Mouse (Mus musculus): ENCODE measurements around the gene Wasl.

The Wasl gene

DNA sequence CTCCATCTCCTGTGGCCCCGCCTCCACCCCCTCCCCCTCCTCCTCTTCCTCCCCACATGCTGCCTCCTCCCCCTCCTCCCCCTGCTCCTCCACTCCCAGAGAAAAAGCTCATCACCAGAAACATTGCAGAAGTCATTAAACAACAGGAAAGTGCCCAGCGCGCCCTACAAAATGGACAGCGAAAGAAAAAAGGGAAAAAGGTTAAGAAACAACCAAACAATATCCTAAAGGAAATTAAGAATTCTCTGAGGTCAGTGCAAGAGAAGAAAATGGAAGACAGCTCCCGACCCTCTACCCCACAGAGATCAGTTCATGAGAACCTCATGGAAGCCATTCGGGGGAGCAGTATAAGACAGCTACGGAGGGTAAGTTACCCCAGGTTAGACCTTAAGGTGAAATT, 60.5 kb downstream of the Wasl start:
- no peak for DNase-seq (ENCODE audit: low read depth)

DNA sequence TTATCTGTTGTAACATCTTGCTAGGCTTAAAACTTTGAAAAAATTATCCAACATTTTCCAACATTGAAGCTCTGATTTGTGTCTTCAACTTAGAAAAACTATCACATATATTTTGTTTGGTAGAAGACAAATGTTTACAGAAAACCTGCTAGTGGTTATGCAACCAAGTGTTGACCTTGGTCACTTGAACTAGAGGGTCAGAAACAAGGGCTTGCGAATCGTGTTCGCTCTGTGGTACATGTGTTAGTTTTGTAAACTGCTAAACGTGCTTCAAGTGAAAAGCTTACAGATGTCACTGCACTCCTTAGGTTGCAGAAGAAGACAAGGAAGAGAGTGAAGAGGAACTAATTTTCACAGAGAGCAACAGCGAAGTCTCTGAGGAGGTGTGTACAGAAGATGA, 61.8 kb downstream of the Wasl start:
- no peak for DNase-seq (ENCODE audit: low read depth)

DNA sequence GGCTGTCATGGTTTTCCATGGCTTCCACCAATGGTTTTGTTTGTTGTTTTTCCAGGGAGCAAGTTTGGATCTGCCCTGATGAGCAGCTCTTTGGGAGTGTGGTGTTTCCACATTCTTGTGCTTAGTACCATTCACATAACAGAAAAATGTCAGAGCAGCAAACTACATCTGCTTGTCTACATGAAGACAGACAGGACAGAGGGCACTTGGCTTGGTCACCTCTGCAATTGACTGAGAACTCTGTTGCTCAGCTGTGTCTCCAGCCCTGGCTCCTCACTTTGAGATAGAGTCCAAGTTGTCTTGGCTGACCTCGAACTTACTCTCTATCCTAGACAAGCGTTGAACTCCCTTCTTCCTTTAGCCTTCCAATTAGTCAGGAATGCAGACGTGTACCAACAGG, 62.5 kb downstream of the Wasl start:
- DNase-seq (ENCODE audit: low read depth) = no peak

DNA sequence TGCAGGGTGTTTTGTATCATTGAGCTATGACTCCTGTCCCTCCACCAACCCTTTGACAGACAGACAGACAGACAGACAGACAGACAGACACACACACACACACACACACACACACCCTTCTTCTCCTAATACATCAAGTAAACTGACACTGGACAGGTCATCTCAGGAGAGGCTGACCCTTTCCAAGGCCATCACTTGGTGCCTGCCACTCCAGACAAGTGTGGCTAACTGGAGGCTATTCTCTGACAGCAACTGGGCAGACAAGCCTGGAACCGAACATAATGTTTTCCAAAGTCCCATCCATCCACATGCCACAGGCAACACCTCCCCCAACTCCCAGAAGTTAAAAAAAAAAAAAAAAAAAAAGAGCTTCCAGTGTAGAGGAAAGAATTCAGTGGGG, 63.1 kb downstream of the Wasl start:
- no peak for DNase-seq (ENCODE audit: low read depth)

DNA sequence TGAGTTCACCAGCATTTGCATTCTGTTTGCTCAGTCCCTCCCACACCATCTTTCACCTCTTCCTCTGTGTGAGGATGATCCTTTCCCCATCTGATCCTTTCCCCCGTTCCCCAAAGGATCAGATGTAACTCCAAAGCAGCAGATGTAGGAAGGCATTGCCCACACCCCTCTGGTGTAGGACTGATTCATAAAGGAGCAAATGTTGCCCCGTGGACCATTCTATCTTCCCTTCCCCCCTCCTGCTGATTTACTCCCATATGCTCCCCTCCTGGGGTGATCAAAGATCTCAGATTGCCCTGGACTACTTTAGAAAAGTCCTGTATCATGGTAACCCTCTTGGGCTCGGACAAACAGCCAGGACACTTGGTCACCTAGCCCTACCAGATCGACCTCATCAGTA, 64.1 kb downstream of the Wasl start:
- no peak for DNase-seq (ENCODE audit: low read depth)

DNA sequence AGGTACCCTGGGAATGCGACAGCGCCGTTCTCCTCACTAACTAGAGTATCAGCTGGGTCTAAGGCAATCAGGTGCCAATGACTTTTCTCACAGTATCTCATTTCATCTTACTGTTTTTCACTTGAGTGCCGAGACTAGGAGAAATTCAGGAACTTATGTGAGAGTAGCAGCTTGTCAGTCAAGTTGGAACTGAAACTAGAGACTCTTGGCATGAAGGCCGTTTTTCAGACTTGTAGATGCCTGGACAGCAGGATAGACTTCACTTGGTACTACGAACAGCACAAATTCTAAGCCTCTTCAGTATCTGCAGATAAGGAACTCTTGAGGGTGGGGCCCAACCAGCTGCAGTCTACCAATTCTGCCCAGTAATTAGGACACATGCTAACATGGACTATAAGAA, 64.7 kb downstream of the Wasl start:
- DNase-seq (ENCODE audit: low read depth) = no peak

DNA sequence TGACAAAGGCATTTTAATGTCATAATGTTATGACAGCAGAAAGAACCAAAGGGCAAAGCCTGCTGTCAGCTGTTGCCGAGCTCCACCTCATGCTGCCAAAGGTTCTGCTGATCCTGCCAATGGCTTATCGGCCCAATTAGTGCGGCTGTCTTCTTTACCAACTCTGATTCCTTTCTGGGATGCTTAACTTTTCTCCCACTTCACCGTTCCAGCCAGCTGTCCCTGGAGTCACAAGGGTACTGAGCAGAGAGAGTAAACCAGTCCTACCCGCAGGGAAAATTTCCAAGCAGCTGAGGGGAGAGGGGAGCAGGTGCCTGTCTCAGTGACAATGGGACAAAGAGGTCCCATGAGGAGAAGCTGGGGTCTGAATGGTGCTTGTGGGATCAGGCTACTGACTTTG, 65.2 kb downstream of the Wasl start:
- no peak for DNase-seq (ENCODE audit: low read depth)

DNA sequence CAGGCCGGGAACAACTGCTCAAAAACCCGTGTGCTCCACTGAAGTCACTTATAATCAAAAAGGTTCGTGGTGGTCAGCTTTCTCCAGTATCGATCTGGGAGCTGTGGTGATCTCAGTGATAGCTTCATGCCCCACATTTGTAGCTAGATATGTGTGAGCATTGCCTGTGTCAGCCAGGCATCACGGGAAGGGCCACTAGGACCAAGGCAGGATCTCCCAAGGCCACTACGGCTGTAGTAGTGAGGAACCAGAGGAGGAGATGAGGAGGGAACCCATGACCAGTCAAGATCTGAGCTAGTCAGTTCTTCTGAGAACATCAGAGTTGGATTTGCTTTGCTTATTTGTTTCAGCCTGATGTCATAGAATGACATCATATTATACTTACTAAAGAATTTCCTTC, 65.6 kb downstream of the Wasl start:
- DNase-seq (ENCODE audit: low read depth) = no peak

DNA sequence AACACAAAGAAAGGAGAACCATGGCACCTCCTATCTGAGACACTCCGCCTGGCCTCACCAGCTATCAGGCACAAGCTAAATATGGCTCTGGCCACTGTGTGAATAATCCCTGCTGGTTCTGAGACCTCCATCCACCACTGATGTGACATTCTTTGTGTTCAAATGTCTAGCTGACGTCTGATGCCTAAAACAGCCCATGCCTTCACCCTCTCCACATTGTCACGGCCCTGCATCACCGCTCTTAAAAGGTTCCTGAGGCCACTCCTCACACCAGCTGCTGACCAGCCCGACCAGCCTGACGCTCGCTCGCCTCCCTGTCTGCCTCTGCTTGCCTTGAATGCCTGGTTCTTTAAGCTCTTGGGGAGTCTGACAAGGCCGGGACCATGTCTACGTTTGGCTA, 67.3 kb downstream of the Wasl start, which contains the start of gene Lmod2:
Gene Lmod2, plus strand, starts transcription at position 263 of the 400 bp plus-strand sequence.
- no peak for DNase-seq (ENCODE audit: low read depth)

DNA sequence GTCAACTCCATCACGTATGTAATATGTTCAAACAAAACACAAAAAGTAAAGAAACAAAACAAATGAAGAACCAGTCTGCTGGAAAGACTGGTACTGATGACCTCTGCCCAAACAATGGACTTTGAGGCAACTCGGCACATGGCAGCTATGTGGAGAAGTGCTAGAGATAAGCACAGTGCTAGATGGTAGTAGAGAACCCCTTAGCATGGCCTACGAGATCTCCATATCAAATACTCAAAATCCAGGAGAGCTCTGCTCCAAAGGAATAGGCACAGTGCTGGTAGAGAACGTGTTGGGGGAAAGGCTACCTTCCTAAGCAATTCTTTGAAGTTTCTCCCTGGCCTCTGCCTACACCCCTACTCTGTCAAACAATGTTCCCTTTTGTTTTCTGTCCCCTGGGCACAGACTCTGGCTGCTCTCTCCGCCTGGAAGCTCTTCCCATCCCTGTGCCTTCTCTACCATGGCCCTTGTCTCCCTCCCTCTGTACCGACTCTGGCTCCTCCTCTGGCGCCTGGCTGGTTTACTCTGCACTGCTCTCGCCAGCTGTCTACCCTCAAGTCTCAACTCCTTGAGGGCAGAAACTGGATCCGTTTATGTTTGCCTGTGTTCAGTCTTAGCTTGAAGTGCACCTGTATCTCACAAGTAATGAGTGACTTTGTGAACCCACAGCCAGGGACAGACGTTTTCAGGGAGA, 73.1 kb downstream of the Wasl start:
- no peak for DNase-seq (ENCODE audit: low read depth)

DNA sequence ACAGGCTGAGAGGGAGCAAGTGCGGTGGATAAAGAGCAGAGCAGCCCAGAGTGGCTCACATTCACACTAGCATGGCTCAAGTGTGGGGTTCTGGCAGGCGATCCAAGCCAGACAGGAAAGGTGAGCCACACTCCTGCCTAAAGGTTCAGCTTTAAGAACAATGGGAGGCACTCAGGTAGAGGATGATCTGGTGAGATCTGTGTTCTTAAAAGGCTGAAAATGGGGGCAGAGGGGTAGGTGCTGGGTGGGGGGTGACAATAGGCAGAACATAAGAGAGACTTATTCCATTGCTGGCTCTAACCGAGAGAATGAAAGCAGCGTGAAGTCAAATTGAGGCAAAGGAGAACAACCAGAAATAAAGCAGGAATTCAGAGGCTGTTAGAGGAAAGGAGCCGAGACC, 74.5 kb downstream of the Wasl start:
- DNase-seq (ENCODE audit: low read depth) = no peak

DNA sequence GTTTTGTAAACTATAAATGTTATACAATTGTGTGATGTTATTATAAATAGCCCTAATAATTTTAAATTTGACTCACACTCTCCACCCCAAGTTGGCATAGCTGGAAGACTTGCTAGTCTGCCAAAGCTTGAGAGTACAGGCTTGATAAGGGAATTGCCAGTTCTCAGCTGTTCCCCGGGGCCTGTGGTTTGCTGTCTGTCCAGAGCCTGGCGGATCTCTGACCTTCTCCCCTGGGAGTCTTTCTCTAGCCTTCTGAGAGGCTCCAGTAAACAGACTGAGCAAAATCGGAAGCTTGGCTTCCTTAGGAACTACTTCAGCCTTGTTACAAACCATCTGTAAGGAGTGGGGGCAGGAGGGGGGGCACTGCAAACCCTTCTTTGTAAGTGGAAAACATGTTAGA, 77.9 kb downstream of the Wasl start:
- DNase-seq (ENCODE audit: low read depth) = peak; percentile 83

DNA sequence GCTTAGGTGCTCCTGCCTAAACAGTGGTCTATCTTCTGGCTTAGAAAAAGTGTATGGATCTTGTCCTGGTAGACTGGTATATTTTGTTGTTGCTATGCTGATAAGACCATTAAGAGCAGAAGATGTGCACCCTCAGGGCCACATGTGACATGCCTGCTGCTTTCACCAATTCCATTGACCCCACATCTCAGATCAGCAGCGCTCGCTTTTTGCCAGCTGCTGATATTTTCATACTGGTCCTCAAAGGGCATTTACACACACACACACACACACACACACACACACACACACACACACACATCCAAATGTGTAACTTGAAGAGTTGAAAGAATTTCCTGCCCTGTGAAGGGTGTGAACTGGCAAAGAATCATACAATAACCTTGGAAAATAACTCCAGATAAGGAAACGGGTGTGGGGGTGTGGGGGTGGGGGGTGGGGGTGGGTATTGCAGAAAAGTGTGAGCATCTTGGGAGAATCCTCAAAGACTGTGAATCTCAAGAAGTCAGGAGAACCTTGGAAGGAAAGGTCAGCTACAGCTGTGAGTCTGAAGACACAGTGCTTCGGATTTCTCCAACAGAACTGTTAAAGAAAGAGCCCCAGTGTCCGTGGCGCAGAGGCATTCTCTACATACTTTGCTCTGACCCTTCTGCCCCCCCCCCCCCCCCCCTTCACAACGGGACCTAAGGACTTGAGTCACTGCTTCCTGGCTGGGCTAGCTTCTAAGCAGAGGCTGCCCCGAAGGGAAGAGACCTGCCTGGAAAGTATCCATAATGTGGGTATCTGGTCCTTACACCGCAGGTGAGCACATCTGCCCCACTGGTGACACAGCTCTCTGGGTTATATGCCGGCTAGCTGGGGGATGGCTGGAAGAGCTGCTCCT, 79.1 kb downstream of the Wasl start:
- peak; percentile 22 for DNase-seq (ENCODE audit: low read depth)

DNA sequence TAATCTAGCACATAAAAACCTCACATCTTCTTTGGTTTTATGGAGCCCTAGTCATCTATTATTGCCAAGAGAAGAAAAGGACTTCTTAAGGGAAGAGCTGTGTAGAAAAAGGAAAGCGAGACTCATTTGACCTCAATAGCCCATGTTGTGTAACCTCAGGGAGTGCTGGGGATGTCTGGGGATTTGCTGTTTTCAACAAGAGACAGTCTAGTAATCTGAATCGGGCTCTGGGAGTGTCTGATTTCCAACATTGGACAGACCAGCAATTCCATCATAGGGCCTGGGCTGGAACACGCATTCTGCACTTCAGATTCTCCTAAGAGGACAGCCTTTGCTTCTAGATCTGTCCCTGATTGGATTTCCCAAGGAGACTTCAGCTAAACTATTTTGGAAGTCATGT, 81.4 kb downstream of the Wasl start:
- DNase-seq (ENCODE audit: low read depth) = no peak

DNA sequence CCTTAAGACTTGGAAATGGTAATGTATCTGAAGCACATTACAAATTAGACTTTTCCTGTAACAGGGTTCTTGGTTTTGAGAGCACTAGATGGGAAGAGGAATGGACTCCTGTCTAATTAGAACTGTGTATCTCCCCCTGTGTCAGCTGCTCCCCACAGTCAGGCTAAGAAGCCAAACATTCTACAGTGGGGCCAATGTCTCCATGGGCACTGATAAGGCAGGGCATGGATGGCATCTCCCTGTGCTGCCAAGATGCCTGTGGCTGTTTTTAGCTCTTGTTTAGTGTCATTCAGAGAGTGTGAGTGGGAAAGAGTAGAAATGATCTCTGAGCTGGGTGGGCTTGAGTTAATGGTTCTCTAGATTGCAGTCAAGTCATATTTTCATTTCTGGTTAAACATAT, 91.5 kb downstream of the Wasl start:
- no peak for DNase-seq (ENCODE audit: low read depth)

DNA sequence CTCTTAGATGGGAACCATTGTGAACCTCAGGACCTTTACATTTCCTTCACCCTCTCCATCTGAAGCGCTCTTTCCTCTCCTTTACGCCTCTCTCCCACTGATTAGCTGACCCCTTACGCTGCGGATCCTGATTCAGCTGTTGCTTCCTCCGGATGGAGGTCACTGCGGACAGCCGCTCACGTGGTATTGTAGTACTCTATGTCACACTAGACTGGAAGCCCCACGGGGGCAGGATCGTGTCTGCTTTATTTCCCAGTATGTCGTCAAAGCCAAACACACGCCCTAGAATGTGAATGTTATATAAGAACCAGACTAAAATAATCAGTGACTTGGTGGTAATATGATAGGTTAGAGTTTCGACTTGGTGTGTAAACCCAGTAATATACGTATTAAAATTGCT, 92.4 kb downstream of the Wasl start:
- no peak for DNase-seq (ENCODE audit: low read depth)

DNA sequence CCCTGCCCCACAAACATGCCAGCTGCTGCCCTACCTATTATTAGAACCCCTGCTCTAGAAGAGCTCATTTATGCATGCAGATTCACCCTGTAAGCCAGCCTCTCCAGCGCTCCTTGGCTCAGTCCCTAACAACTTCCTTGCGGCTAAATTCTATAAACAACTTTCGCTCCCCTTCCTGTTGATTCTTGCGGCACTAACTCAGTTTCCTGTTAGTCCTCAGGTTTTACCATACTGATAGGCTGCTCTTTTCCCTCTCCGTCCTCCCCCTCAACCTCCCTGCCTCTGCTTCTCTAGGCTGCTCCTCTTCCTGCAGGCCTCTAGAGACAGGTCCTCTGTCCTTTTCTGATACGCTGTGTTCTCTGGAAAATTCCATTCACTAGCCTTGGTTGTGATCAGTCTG, 93.7 kb downstream of the Wasl start:
- DNase-seq (ENCODE audit: low read depth) = no peak

DNA sequence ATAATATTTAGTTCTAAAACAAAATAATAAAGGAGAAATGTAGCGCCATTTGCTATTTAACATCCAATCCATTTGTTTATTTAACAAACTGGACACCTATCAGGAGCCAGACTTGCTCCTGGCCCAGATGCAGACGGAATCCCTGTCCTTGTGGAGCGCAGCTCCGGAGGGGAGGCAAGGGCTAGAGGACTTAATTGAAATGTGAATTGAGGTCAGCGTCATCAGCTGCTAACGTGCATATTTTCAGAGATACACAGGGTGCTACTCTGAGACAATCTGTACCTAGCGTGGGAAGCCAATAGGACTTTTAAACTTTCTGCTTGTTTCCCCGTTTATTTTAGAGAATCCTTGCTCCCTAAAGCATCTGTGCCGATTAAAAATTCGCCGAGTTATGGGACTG, 94.5 kb downstream of the Wasl start:
- no peak for DNase-seq (ENCODE audit: low read depth)

DNA sequence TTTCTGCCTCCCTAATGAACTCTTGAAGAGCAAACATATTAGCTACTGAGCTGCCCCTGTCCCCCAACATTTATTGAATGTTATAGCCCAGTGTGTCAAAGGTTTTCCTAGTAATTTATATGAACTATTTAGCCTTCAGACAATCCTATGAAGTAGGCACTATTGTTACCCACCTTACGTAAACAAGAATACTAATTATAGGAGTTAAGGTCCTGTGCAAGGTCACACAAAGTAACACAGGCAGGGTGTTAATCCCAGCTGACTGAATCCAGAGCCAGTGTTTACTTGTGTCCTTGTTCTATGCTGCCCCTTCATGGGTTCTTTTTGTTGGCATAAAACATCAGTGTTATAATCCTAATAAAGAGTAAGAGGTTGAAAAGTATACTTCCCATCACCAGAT, 95.1 kb downstream of the Wasl start:
- DNase-seq (ENCODE audit: low read depth) = no peak

DNA sequence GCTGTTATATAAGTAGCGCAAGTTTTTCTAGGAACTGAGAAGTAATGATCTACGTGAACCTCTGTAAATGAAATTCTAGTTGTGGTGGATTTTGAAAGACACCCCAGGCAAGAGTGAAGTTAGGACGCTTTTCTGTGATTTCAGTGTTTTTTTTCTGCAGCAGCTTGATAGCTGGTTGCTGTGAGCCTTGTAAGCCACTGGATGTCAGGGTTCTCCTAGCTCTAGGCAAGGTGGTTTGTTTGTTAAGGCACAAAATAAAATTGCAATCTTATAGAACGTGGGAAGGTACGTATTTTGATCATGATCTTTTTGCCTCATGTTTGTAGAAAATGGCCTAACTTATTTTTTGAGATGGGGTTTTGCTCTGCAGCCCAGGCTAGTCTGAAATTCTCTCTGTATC, 95.8 kb downstream of the Wasl start:
- peak; percentile 40 for DNase-seq (ENCODE audit: low read depth)

DNA sequence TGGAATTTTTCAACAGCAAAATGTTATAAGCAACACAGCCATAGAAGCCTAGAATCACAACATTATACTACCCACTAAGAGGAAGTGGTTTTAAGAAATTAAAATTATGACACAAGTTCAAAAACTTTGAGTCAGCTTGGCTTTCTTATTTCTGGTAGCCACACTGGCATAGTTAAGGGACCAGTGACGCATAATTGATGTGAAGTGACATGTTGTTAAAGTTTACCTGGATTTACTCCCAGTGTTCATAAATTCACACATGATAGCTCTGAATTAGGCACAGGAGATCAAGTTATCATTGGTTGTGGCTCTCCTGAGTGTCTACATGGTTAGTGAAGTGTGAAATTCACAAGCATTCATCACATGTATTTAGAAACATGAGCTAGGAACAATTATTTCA, 99.9 kb downstream of the Wasl start:
- DNase-seq (ENCODE audit: low read depth) = no peak

DNA sequence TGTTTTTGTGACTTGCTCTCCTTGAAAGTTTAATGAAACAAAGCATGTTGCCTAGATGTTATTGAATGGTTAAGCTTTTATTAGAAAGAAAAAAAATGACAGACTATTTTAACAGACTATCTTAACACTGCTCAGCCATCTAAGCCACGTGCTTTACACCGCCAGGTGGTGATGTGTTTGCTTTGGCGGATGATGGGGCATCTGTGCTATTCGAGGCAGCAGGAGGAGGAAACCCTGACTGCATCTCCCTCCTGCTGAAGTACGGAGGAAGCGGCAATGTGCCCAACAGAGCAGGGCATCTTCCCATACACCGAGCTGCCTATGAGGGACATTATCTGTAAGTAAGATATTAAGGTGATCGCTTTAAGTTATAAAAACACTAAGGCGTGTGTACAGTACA, 100.7 kb downstream of the Wasl start:
- DNase-seq (ENCODE audit: low read depth) = no peak
